Mouse (Mus musculus) C2C12 (cell line): ENCODE measurements around the gene Popdc2. TPM values are rescaled to one million over a fixed set of nuclear protein-coding genes. Genes with fewer than 3 reads are reported as not detected.

Experiments
- H3K27me3 ChIP-seq: one replicate; pipeline ENCODE4 v1.6.1; 2011; ENCODE audit not compliant: control insufficient read depth, insufficient read depth, insufficient read length
- H3K36me3 ChIP-seq: one replicate; pipeline ENCODE4 v1.6.1; 2011; ENCODE audit not compliant: control insufficient read depth, insufficient read depth
- H3K4me3 ChIP-seq: one replicate; pipeline ENCODE4 v1.5.1; 2011; ENCODE audit warnings: mild to moderate bottlenecking, control low read depth; ENCODE audit not compliant: poor library complexity, insufficient read depth, severe bottlenecking
- H3K79me2 ChIP-seq: one replicate; pipeline ENCODE4 v1.6.1; 2011; ENCODE audit not compliant: control insufficient read depth, insufficient read depth
- H3K79me3 ChIP-seq: one replicate; pipeline ENCODE4 v1.6.1; 2011; ENCODE audit warnings: low read depth, control low read depth
- H3ac ChIP-seq: one replicate; pipeline ENCODE3; 2011; ENCODE audit warnings: low read depth; ENCODE audit not compliant: control insufficient read depth, insufficient read length
- CEBPB ChIP-seq: IDR thresholded peaks from one replicate; pipeline ENCODE4 v1.6.1; 2011; ENCODE audit warnings: low read depth, mild to moderate bottlenecking, control low read depth, moderate library complexity
- CTCF ChIP-seq: IDR thresholded peaks from one replicate; pipeline ENCODE4 v1.5.1; 2011; ENCODE audit not compliant: control insufficient read depth, insufficient read depth, insufficient read length
- FOSL1 ChIP-seq: IDR thresholded peaks from one replicate; pipeline ENCODE4 v1.8.0; 2011; ENCODE audit warnings: mild to moderate bottlenecking, low read length; ENCODE audit not compliant: poor library complexity, insufficient read depth, severe bottlenecking
- MAX ChIP-seq: IDR thresholded peaks from one replicate; pipeline ENCODE4 v1.6.1; 2011; ENCODE audit warnings: mild to moderate bottlenecking, control low read depth
- MYOD1 ChIP-seq: IDR thresholded peaks from one replicate; pipeline ENCODE4 v1.6.1; 2011; ENCODE audit warnings: low read depth; ENCODE audit not compliant: control insufficient read depth, insufficient read length
- MYOG ChIP-seq: IDR thresholded peaks from one replicate; pipeline ENCODE4 v1.6.1; 2011; ENCODE audit not compliant: control insufficient read depth, insufficient read length; ENCODE audit errors: extremely low read depth
- USF1 ChIP-seq: IDR thresholded peaks from one replicate; pipeline ENCODE4 v1.6.1; 2011; ENCODE audit warnings: low read depth, mild to moderate bottlenecking, control low read depth, moderate library complexity
- polyA plus RNA-seq: library from polyadenylated mRNA; unstranded; fragments of >200 nt; fragmentation: generic; extraction: Trizol; gene quantifications from one replicate; pipeline ENCODE4 v1.2.1, GENCODE M21; 2012; ENCODE audit warnings: missing spikeins

The Popdc2 gene
- polyA plus RNA-seq, 1 experiment, result 0.30 TPM

DNA sequence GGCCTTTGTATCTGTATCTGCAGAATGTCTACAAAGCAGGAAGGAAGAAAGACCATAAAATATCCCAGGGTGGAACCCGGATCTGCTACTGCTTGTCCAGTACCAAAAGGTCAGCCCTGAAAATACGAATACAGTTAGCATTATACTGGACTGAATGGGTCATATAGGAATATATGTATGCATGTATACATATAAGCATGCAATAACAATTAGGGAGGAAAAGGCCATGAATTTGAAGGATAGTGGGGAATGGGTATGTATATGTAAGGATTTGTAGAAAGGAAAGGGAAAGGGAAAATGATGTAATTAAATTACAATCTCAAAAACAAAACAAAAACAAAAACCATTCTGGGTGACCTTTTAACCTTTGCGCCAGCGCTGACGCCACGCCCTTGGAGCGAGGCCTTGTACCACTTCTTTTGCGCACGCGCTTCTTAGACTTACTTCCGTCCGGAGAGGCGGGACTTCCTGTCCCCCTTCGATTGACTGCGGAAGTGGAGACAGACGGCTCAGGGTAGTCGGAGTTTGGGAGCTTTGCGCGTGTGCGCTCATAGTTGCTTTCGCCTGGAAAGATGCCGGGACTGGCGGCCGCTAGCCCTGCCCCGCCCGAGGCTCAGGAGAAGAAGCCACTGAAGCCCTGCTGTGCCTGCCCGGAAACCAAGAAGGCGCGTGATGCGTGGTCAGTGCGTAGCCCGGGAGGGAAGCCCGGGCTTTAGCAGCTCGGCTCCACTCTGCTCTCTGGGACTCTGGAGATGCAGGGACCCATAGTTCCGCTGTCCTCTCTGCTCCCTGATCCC, 15.3 kb upstream of the Popdc2 start, which contains the start of the genes Cox17 and Gm21987:
Gene Cox17, plus strand, starts transcription at position 463 of the 797 bp plus-strand sequence.
Gene Gm21987, plus strand, starts transcription at position 512 of the 797 bp plus-strand sequence.
- H3K79me3 ChIP-seq, result peaks cover 20% of the 10 kb centered on the region
- no peak for TF ChIP-seq FOSL1
- no peak for TF ChIP-seq CEBPB
- no peak for TF ChIP-seq USF1
- TF ChIP-seq MYOD1, result no peak
- no peak for TF ChIP-seq MYOG
- no peak for TF ChIP-seq CTCF
- no peak for TF ChIP-seq MAX
- peak within 1 kb of the TSS; percentile 100 for H3ac ChIP-seq
- no peaks in the 10 kb centered on the region for H3K27me3 ChIP-seq
- peak within 1 kb of the TSS; percentile 83 for H3K4me3 ChIP-seq
- peaks cover 37% of the 10 kb centered on the region for H3K79me2 ChIP-seq
- peaks cover 37% of the 10 kb centered on the region for H3K36me3 ChIP-seq

DNA sequence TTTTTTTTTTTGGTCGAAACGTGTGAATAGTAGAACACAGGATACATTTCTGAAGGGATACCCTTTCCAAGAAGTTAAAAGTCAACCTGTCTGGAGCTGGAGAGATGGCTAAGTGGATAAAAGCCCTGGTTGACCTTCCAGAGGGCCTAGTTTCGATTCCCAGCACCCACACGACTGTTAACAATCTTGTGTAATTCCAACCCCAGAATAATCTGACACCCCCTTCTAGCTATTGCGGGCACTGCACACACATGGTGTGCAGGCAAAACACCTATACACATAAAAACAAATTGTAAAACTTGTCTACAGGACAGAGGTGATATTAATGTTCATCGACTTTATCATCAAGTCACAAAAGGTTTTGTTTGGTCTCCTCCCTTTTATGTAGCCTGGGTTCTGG, 14.4 kb upstream of the Popdc2 start:
- Histone ChIP-seq H3K27me3 (no peaks in the 10 kb centered on the region), H3K79me2 (peaks cover 37% of the 10 kb centered on the region), H3K36me3 (peaks cover 44% of the 10 kb centered on the region), H3K4me3 (peak overlapping the region; percentile 83), H3ac (peak overlapping the region; percentile 45), H3K79me3 (peaks cover 20% of the 10 kb centered on the region)
- no peak for TF ChIP-seq MYOD1

DNA sequence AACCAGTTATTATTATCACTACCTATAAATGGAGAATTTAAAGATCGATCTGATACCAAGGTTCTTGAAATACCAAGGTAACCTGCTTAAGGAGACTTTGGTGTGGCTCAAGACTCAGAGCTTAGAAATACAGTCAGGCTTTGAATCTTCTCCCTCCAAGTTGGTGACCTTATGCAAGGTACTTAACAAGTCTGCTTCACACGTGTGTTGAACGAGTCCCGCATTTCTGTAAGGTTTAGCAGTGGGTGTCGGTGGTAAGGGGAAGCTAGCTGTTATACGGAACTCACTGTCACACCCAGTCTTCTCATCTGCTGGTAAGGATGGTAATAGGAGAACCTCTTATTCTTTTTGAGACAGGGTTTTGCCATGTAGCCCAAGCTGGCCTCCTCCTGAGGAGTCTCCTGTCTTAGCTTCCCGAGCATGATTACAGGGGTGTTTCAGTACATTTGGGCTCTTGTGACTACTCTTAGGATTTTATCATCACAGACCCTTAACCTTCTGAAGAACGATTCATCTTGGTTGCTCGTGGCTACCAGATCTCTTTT, 13.7 kb upstream of the Popdc2 start:
- no peaks in the 10 kb centered on the region for H3K27me3 ChIP-seq
- peaks cover 20% of the 10 kb centered on the region for H3K79me3 ChIP-seq
- no peak overlapping the region for H3ac ChIP-seq
- H3K36me3 ChIP-seq, result peaks cover 45% of the 10 kb centered on the region
- TF ChIP-seq MYOG, result no peak
- no peak for TF ChIP-seq MAX
- TF ChIP-seq USF1, result no peak
- no peak for TF ChIP-seq FOSL1
- no peak for TF ChIP-seq CEBPB
- TF ChIP-seq CTCF, result no peak
- no peak for TF ChIP-seq MYOD1
- H3K79me2 ChIP-seq, result peaks cover 37% of the 10 kb centered on the region
- no peak overlapping the region for H3K4me3 ChIP-seq

DNA sequence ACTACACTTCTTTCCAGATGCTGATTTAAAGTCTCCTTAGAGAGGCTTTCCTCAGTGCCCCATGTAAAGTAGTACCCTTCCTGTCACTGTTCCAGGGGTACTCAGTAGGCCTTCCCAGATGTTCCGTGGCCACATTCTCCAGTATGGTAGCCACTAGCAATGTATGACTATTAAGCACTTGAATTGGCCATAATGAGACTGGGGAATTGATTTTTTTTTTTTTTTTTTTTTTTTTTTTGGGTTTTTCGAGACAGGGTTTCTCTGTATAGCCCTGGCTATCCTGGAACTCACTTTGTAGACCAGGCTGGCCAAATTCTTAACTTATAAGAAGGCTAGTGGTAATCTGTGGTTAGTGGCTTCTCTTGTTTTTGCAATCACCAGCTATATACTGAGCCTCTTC, 12.1 kb upstream of the Popdc2 start:
- Histone ChIP-seq H3K27me3 (no peaks in the 10 kb centered on the region), H3K4me3 (no peak overlapping the region), H3ac (no peak overlapping the region), H3K79me3 (peaks cover 20% of the 10 kb centered on the region), H3K36me3 (peaks cover 50% of the 10 kb centered on the region), H3K79me2 (peaks cover 37% of the 10 kb centered on the region)
- TF ChIP-seq CEBPB (no peak), MAX (no peak), USF1 (no peak), MYOG (no peak), MYOD1 (no peak), FOSL1 (no peak), CTCF (no peak)

DNA sequence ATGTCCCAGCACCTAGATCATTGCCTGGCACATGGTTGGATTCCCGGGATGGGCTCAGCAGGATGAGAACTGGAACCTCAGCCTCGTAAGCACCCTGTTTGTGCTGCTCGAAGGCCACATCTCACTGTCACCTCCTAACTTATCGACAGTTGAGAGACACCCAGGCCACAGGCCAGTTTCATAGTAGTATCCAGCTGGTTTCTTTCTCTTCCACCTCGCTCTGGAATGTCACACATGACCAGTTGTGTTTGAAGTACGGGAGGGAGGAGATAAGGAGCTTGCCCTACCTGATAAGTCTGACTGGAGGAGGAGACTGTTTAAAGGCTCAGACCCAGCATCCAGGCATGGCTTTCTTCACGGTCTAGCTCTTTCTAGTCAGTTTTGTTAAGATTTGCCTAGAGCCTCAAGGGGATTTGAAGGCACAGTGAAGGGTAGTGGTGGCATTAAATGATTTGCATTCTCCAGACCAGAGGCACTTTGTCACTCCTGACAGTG, 11.6 kb upstream of the Popdc2 start:
- Histone ChIP-seq H3ac (no peak overlapping the region), H3K36me3 (peaks cover 50% of the 10 kb centered on the region), H3K4me3 (no peak overlapping the region), H3K79me3 (peaks cover 20% of the 10 kb centered on the region), H3K79me2 (peaks cover 37% of the 10 kb centered on the region), H3K27me3 (no peaks in the 10 kb centered on the region)
- TF ChIP-seq MYOD1, result no peak
- no peak for TF ChIP-seq USF1
- no peak for TF ChIP-seq CTCF
- TF ChIP-seq CEBPB, result no peak
- TF ChIP-seq MAX, result no peak
- no peak for TF ChIP-seq MYOG
- TF ChIP-seq FOSL1, result no peak

DNA sequence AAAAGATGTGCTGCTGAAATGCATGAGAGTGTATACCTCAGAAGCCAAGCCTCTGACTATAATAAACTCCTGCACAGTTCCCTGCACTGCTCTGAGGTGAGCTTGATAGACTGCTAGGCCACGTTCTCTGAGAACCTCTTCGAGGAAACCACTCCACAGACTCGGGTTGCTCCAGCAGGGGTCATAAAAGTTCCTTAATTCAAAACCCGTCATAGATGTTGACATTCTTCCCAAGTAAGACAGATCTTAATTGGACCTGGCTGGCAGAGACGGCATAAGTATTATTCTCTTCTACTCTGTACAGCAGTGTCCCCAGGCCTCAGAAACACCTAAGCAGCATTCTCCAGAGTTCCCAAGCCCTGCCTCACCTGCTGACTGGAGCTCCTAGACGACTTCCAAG, 11.1 kb upstream of the Popdc2 start:
- Histone ChIP-seq H3K27me3 (no peaks in the 10 kb centered on the region), H3K79me2 (peaks cover 37% of the 10 kb centered on the region), H3ac (no peak overlapping the region), H3K79me3 (peaks cover 20% of the 10 kb centered on the region), H3K4me3 (no peak overlapping the region), H3K36me3 (peaks cover 50% of the 10 kb centered on the region)
- TF ChIP-seq MYOG, result no peak
- TF ChIP-seq MYOD1, result no peak
- no peak for TF ChIP-seq FOSL1
- TF ChIP-seq MAX, result no peak
- no peak for TF ChIP-seq CTCF
- TF ChIP-seq USF1, result no peak
- no peak for TF ChIP-seq CEBPB
